Mouse (Mus musculus) erythroblast, embryonic 14.5 days (primary cell): ENCODE data around the gene Churc1.

Source experiments
- GATA1 ChIP-seq: IDR thresholded peaks from 2 replicates; pipeline ENCODE4 v1.6.1; 2012; ENCODE audit warnings: low read length, inconsistent platforms, mixed read lengths
- TAL1 ChIP-seq: IDR thresholded peaks from 3 replicates; pipeline ENCODE4 v1.6.1; 2012; ENCODE audit warnings: low read length, inconsistent platforms, mixed read lengths

- no peak for TF ChIP-seq TAL1
- TF ChIP-seq GATA1, result no peak
Observed at GRCm38 (mm10) chr12:76810491-76810890, 45.2 kb downstream of the Churc1 start.
